Mouse (Mus musculus) spleen, postnatal 10 days (tissue): Measurements from ENCODE around the gene Traf3.

Experiments
- DNase-seq, 2 experiments: peaks; one replicate each; pipeline ENCODE4 v3.0.0; 2021 to 2022; ENCODE audit warnings: low spot score in 2 of 2

Gene Traf3

GRCm38 (mm10) chr12:111165831-111166591 is at the start of gene Traf3:
Traf3 (plus strand) TSS chr12:111166370.
- peak; percentile 54 to 79 for DNase-seq

- DNase-seq, result no peak
Observed at GRCm38 (mm10) chr12:111119506-111120085, 46.6 kb upstream of the Traf3 start.

- no peak for DNase-seq
Observed at GRCm38 (mm10) chr12:111120976-111121645, 45.1 kb upstream of the Traf3 start.

GRCm38 (mm10) chr12:111122332-111122852 is 43.8 kb upstream of the Traf3 start:
- DNase-seq, result peak in 1 of 2 experiments; percentile 40

GRCm38 (mm10) chr12:111124601-111125260 is 41.4 kb upstream of the Traf3 start:
- no peak for DNase-seq

GRCm38 (mm10) chr12:111125666-111126065 is 40.5 kb upstream of the Traf3 start:
- no peak for DNase-seq

- DNase-seq, result no peak
Observed at GRCm38 (mm10) chr12:111134169-111134568, 32.0 kb upstream of the Traf3 start.

- no peak for DNase-seq
Observed at GRCm38 (mm10) chr12:111134791-111135733, 31.1 kb upstream of the Traf3 start.

GRCm38 (mm10) chr12:111135953-111136352 is 30.2 kb upstream of the Traf3 start:
- no peak for DNase-seq

- DNase-seq, result peak in 1 of 2 experiments; percentile 42
Observed at GRCm38 (mm10) chr12:111137079-111137478, 29.1 kb upstream of the Traf3 start.

- peak in 1 of 2 experiments; percentile 55 for DNase-seq
Observed at GRCm38 (mm10) chr12:111143005-111143508, 23.1 kb upstream of the Traf3 start.

GRCm38 (mm10) chr12:111143509-111144063 is 22.6 kb upstream of the Traf3 start:
- no peak for DNase-seq

- DNase-seq, result no peak
Observed at GRCm38 (mm10) chr12:111144598-111144997, 21.6 kb upstream of the Traf3 start.

- no peak for DNase-seq
Observed at GRCm38 (mm10) chr12:111145269-111145668, 20.9 kb upstream of the Traf3 start.

GRCm38 (mm10) chr12:111149495-111150235 is 16.5 kb upstream of the Traf3 start:
- DNase-seq, result no peak

- peak in 1 of 2 experiments; percentile 79 for DNase-seq
Observed at GRCm38 (mm10) chr12:111150236-111150596, 16.0 kb upstream of the Traf3 start.

GRCm38 (mm10) chr12:111151422-111152156 is 14.6 kb upstream of the Traf3 start:
- DNase-seq, result no peak

- DNase-seq, result no peak
Observed at GRCm38 (mm10) chr12:111152579-111152978, 13.6 kb upstream of the Traf3 start.
